Mouse (Mus musculus) hindbrain, embryonic 13.5 days (tissue): ENCODE measurements around the gene Rab3ip. TPM values are rescaled to one million over a fixed set of nuclear protein-coding genes. Genes with fewer than 3 reads are reported as not detected.

Experiments
- ATAC-seq: fragments of 200-750 bp; cut with Nextera tagmentation; 2 replicates; pipeline ENCODE4 v1.8.0; 2017; ENCODE audit warnings: moderate TSS enrichment; ENCODE audit not compliant: low FRiP score
- H3K27ac ChIP-seq: fragments of 300-500 bp; sonication (generic); 2 replicates; pipeline ENCODE4 v1.5.1; 2015; ENCODE audit warnings: inconsistent platforms, mild to moderate bottlenecking, moderate library complexity
- H3K27me3 ChIP-seq: fragments of 300-500 bp; sonication (generic); 2 replicates; pipeline ENCODE4 v1.6.1; 2015; ENCODE audit warnings: mild to moderate bottlenecking, inconsistent platforms
- H3K36me3 ChIP-seq: fragments of 300-500 bp; sonication (generic); 2 replicates; pipeline ENCODE4 v1.6.1; 2015; ENCODE audit warnings: mild to moderate bottlenecking, inconsistent platforms
- H3K4me1 ChIP-seq: fragments of 300-500 bp; sonication (generic); replicated peaks from 2 replicates; pipeline ENCODE4 v1.6.1; 2015; ENCODE audit warnings: inconsistent platforms
- H3K4me2 ChIP-seq: fragments of 300-500 bp; sonication (generic); 2 replicates; pipeline ENCODE4 v1.6.1; 2015; ENCODE audit warnings: inconsistent platforms, mild to moderate bottlenecking, moderate library complexity
- H3K4me3 ChIP-seq: fragments of 300-500 bp; sonication (generic); 2 replicates; pipeline ENCODE4 v1.5.1; 2015; ENCODE audit warnings: mild to moderate bottlenecking, inconsistent platforms
- H3K9ac ChIP-seq: fragments of 300-500 bp; sonication (generic); 2 replicates; pipeline ENCODE4 v1.6.1; 2015; ENCODE audit warnings: mild to moderate bottlenecking, inconsistent platforms
- H3K9me3 ChIP-seq: fragments of 300-500 bp; sonication (generic); 2 replicates; pipeline ENCODE4 v1.6.1; 2016; ENCODE audit warnings: inconsistent platforms
- WGBS: fragments of 180-500 bp; shearing (Covaris S2); methylation state at CpG from one replicate; pipeline ENCODE4 v1.1.7; 2015; 5-methylcytosine and 5-hydroxymethylcytosine counted together
- polyA plus RNA-seq: library from polyadenylated mRNA; unstranded; fragments of >200 nt; fragmentation: Nextera tagmentation; extraction: Ambion mirVana; gene quantifications from 2 replicates; pipeline ENCODE4 v1.2.1, GENCODE M21; 2015

Rab3ip gene
- 46.1 and 49.7 TPM in 2 replicates for polyA plus RNA-seq

DNA sequence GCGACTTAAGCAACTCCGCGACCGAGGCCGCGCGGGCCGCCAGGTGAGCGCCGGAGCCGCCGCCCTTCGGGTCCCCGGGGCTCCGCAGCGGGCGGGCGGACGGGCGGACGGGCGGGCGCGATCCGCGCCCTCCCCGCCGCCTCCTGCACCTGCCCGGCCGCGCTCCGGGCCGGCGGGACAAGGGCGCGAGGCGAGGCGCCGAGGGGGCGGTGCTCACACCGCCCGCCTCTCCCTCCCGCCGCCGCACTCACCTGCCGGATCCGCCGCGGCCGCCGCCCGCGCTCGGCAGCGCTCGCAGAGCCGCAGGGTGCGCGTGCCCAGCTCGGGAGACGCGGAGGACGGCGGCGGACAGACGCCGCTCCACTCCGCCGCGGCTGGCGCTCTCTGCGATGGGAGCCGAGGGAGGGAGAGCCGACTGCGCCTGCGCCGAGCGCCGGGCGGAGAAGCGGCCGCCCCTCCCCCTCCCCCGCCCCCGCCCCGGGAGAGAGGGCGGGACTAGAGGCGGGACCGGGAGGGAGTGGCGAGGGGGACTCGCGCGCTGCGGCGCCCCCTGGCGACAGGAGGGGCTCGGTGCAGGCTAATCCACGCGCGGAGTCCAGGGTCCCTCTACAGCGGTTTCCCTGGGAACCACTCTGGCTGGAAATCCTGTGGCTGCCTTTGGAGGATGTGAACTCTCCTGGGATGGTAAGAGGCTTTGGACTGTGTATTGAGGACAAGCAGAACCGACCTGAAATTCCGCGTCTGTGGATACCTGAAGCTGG, at the start of gene Rab3ip:
TSS of gene Rab3ip (minus strand) at position 761 of the 761 bp plus-strand sequence.
- no peaks in the 10 kb centered on the region for H3K27me3 ChIP-seq
- peak within 1 kb of the TSS; percentile 79 for H3K4me2 ChIP-seq
- peak within 1 kb of the TSS; percentile 85 for H3K9ac ChIP-seq
- H3K36me3 ChIP-seq = no peaks in the 10 kb centered on the region
- peak within 1 kb of the TSS; percentile 78 for H3K4me3 ChIP-seq
- peak; percentile 94 for ATAC-seq
- no peaks in the 10 kb centered on the region for H3K9me3 ChIP-seq
- H3K4me1 ChIP-seq = peaks cover 23% of the 10 kb centered on the region
- 0% methylated on average over 50 of the region's 103 CpGs for whole genome bisulfite sequencing
- H3K27ac ChIP-seq = peak within 1 kb of the TSS; percentile 92

DNA sequence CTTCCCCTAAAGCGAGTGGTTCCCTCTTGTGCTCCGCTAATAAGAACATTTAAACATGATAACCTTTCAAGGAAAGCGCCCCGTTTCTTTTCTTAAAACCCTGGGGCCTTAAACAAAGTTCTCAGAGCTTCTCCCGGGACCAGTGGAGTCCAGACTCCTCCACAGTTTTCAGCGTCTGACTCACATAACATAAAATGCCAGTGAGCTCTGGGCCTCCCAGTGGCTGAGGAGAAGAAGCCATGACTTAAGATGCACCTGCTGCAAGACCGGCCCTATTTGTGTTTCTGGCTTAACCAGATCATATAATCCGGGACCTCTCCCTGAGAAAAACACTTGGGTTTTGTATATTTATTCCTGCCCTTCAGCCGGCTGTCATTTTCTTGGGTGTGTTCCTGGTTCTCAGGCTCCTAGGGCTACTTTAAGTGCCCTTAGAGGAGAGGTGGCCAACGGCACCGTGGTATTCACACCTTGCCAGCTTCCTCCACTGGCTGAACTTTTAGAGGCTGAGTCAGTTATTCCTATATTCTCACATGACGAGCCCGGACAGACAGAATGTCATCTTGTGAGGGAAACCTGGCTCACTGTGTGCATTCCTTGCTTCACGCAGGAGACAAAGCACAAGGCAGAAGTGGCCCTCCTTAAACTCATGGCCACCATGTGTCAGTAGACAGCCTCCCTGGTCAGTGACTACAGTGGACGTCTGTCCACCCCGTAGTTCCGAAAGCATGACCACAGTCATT, 48.3 kb upstream of the Rab3ip start:
- Histone ChIP-seq H3K36me3 (no peaks in the 10 kb centered on the region), H3K4me1 (0 out of 2 replicates have a peak, but pooled peaks cover 3% of the 10 kb centered on the region), H3K9me3 (no peaks in the 10 kb centered on the region), H3K4me2 (no peak overlapping the region), H3K4me3 (no peak overlapping the region), H3K9ac (no peak overlapping the region), H3K27ac (no peak overlapping the region), H3K27me3 (no peaks in the 10 kb centered on the region)
- 88% methylated on average over 17 of the region's 17 CpGs for WGBS
- ATAC-seq = no peak

DNA sequence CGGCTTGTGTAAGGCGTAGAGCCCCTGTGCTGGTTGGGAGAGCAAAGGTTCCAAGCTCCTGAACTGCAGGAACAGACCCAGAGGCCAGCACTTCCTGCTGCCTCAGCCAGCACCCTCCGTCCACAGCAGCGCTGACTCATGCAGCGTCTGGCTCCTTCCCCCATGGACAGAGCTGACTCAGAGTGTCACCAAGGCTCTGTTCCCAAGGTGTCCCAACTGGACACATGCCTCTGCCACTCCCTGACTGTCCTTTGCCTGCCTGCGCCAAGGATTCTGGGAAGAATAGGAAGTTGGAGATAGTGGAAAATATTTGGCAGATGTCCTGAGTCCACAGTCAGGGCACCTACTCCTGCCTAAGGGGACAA, 45.6 kb upstream of the Rab3ip start:
- H3K27me3 ChIP-seq = no peaks in the 10 kb centered on the region
- no peak for ATAC-seq
- no peaks in the 10 kb centered on the region for H3K36me3 ChIP-seq
- H3K9ac ChIP-seq = no peak overlapping the region
- no peak overlapping the region for H3K4me2 ChIP-seq
- no peak overlapping the region for H3K27ac ChIP-seq
- H3K9me3 ChIP-seq = no peaks in the 10 kb centered on the region
- no peak overlapping the region for H3K4me3 ChIP-seq
- 75% methylated on average over 6 of the region's 6 CpGs for WGBS
- 0 out of 2 replicates have a peak, but pooled peaks cover 3% of the 10 kb centered on the region for H3K4me1 ChIP-seq

DNA sequence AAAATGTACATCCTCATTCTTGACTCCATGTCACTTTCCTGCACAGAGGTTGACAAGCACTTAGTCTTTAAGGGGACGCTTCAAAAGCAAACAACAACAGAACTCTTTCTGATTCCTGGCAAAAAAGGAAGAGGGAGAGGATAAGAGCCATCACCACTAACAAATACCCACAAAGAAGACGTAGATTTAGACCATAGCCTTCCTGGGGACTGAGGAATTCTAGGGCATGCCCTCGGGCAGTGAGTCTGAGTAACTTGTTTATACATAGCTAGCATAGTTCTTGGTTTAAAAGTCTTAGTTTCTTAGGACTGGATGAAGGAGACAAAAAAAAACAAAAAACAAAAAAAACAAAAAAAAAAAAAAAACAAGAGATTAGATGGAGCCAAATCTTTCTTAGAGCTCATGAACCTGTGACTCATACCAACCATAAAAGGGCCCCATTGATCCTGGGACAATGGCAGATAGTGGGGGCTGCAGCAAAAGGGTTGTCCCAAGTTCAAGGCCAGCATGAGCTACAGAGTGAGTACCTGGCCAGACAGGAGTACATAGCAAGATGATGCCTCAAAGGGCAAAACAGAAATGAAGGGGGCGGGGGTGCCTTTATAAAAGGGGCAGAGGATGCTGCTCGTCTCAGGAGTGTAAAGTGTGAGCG, 45.1 kb upstream of the Rab3ip start:
- no peak overlapping the region for H3K4me3 ChIP-seq
- H3K9ac ChIP-seq = no peak overlapping the region
- H3K27me3 ChIP-seq = no peaks in the 10 kb centered on the region
- no peak overlapping the region for H3K4me2 ChIP-seq
- H3K27ac ChIP-seq = no peak overlapping the region
- no peaks in the 10 kb centered on the region for H3K9me3 ChIP-seq
- H3K36me3 ChIP-seq = no peaks in the 10 kb centered on the region
- ATAC-seq = no peak
- H3K4me1 ChIP-seq = 0 out of 2 replicates have a peak, but pooled peaks cover 3% of the 10 kb centered on the region
- WGBS = 74% methylated on average over 6 of the region's 6 CpGs

DNA sequence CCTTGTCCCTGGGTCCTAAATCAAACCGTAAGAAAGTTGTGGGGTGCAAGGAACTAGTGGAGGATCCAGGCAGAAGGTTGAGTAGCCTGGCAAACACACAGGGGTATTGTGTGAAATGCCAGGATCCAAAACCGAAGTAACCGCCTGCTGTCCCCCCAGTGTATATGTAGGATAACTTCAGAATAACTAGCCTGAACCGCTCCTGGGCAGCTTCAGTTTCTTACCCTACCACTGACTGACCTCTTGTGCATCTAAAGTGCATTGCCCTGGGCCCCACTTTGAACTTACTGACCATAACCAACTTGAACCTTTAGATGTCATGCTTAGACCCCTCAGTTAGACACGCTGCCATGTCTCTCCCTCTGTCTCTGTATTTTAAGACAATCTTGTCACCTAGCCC, 44.6 kb upstream of the Rab3ip start:
- Histone ChIP-seq H3K4me3 (no peak overlapping the region), H3K27me3 (no peaks in the 10 kb centered on the region), H3K9ac (no peak overlapping the region), H3K36me3 (no peaks in the 10 kb centered on the region), H3K4me2 (no peak overlapping the region), H3K27ac (no peak overlapping the region), H3K4me1 (0 out of 2 replicates have a peak, but pooled peaks cover 3% of the 10 kb centered on the region), H3K9me3 (no peaks in the 10 kb centered on the region)
- WGBS = 84% methylated on average over 5 of the region's 5 CpGs
- ATAC-seq = no peak

DNA sequence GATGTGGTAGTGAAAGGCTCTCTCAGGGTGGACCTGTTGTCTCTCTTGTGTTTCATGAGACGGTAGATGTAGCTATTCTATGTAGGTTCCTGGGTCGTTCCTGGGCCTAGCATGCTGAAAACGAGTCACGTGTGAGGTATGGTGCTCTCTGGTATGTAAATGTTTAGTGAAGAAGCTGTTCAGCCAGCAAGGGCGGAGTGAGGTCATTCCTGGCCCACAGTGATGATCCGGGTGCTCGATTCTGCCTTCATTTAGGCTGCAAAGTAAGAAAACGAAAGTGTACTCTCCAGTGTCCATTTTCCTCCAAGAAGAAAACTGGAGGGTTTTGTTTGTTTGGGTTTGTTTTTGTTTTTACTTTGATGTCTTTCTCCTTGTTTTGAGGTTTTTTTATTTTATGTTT, 43.4 kb upstream of the Rab3ip start:
- H3K27me3 ChIP-seq = no peaks in the 10 kb centered on the region
- no peak overlapping the region for H3K4me3 ChIP-seq
- no peaks in the 10 kb centered on the region for H3K9me3 ChIP-seq
- H3K4me2 ChIP-seq = no peak overlapping the region
- no peak overlapping the region for H3K9ac ChIP-seq
- H3K4me1 ChIP-seq = 0 out of 2 replicates have a peak, but pooled peaks cover 3% of the 10 kb centered on the region
- no peak overlapping the region for H3K27ac ChIP-seq
- WGBS = 96% methylated on average over 8 of the region's 8 CpGs
- ATAC-seq = no peak
- no peaks in the 10 kb centered on the region for H3K36me3 ChIP-seq

DNA sequence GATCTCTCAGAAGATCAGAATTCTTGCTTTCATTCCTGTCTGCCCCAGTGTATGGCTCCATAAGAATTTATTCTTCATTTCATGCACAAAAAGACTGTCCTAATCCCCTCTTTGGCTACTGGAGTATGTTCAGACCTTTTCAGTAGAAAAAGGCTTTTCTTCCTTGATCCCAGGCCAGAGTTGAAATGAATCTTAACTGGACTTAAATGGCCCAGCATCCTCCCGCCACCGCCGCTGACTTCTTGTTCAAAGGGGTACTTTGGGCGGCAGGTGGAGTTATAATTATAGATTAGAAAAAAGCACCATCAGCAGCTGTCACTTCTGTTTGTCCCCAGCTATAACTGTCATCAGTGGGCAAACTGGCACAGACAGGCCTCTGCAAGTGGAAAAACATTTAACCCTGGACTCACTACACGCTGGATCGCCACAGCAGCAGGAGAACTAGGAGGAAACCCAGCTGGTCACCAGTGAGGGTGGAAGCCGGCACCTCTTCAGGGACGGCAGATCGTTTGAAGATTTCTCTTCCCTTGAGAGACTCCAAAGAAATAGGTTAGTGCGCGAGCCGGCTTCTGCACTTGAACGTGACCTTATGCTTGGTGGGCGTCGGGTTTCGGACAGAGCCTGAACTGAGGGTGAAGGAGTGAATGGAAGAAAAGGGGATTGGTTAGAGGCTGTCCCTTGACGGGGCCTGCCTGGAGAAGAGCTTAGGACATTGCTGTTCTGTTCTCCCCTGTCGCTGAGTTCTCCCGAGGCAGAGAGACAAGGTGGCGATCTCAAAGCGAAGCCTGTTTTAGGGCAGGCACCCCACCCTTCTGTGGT, 35.9 kb upstream of the Rab3ip start, which contains the start of gene Best3:
TSS of gene Best3 (plus strand) at position 51 of the 819 bp plus-strand sequence.
- Histone ChIP-seq H3K9me3 (no peaks in the 10 kb centered on the region), H3K36me3 (no peaks in the 10 kb centered on the region), H3K4me3 (no peak within 1 kb of the TSS), H3K27me3 (no peaks in the 10 kb centered on the region), H3K27ac (0 out of 2 replicates have a peak within 1 kb of the TSS, but pooled peaks have one; percentile 8), H3K9ac (no peak within 1 kb of the TSS; the same call in 1 of the 2 replicates), H3K4me2 (0 out of 2 replicates have a peak within 1 kb of the TSS, but pooled peaks have one; percentile 6), H3K4me1 (peaks cover 24% of the 10 kb centered on the region)
- WGBS = 45% methylated on average over 21 of the region's 21 CpGs
- no peak for ATAC-seq

DNA sequence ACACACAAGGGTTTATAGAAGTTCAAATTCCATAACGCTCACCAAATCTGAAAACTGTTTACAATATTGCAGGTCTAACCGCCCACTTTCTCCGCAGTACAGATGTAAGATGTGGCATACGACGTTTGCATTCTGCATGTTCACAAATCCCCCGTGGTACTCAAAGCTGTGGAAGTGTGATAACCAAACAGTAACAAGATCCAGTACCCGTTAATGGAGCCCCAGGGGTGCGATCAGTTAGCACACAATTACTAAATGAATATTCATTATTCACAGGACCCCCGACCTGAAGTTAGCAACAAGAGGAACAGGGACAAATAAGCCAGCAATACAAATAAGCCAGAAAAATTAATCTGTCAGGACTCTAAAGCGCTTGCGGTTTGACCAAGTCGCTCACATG, 34.3 kb upstream of the Rab3ip start:
- H3K9me3 ChIP-seq = no peaks in the 10 kb centered on the region
- no peak for ATAC-seq
- H3K4me3 ChIP-seq = no peak overlapping the region
- no peaks in the 10 kb centered on the region for H3K36me3 ChIP-seq
- no peak overlapping the region for H3K27ac ChIP-seq
- 50% methylated on average over 12 of the region's 12 CpGs for WGBS
- no peak overlapping the region for H3K9ac ChIP-seq
- peaks cover 24% of the 10 kb centered on the region for H3K4me1 ChIP-seq
- no peaks in the 10 kb centered on the region for H3K27me3 ChIP-seq
- no peak overlapping the region for H3K4me2 ChIP-seq

DNA sequence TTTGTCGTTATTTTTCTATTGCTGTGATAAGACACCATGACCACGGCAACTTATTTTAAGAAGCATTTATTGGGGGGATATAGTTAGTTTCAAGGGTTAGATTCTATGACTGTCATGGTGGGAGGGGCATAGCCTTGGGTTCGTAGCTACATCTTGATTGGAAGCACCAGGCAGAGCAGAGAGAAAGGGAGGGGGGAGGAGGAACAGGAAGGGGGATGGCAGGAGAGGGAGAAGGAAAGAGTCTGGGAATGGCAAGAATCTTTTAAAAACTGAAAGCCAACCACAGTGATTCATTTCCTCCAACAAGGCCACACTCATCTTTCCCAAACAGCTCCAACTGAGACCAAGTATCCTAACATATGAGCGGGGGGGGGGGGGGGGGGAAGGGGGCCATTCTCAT, 32.0 kb upstream of the Rab3ip start:
- Histone ChIP-seq H3K27ac (no peak overlapping the region), H3K9me3 (no peaks in the 10 kb centered on the region), H3K4me1 (peaks cover 22% of the 10 kb centered on the region), H3K4me3 (no peak overlapping the region), H3K27me3 (no peaks in the 10 kb centered on the region), H3K36me3 (no peaks in the 10 kb centered on the region), H3K4me2 (no peak overlapping the region), H3K9ac (no peak overlapping the region)
- no peak for ATAC-seq
- 70% methylated on average over 4 of the region's 4 CpGs for WGBS

DNA sequence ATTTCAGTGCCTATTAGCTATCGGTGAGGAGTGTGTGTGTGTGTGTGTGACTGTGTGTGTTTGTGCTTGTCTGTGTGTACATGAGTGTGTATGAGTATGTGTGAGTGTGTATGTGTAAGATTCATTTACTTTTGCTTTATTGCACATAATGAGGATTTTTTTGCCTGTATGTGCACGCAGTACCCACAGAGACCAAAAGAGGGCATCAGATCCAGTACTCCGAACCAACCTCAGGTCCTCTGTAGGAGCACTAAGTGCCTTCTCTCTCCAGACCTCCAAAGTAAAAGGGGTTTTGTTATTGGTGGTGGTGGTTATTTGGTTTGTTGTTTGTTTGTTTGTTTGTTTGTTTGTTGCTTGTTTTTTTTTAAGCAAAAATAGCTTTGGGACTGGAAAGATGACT, 30.3 kb upstream of the Rab3ip start:
- Histone ChIP-seq H3K4me2 (no peak overlapping the region), H3K36me3 (no peaks in the 10 kb centered on the region), H3K4me3 (no peak overlapping the region), H3K27ac (no peak overlapping the region), H3K9ac (no peak overlapping the region), H3K27me3 (no peaks in the 10 kb centered on the region), H3K9me3 (no peaks in the 10 kb centered on the region), H3K4me1 (peaks cover 7% of the 10 kb centered on the region; the same call in 1 of the 2 replicates)
- ATAC-seq = no peak
- 87% methylated on average over 3 of the region's 3 CpGs for WGBS

DNA sequence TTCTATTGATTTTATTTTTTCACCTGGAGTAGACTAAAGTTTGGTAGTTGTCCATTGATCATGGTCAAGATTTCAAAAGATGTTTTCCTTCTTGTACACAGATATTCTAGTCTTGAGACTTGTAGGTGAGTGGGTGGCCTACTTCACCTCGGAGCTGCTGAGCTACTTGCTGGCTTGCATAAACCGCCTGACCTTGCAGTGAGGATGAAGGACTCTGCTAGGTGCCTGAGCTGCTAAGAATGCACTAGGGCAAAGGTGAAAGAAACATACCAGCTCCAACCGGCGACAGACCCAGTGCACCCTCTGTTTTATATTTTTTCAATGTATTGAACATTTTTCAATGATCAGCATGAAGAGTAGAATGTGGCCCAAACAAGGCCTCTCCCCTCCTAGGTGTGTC, 29.7 kb upstream of the Rab3ip start:
- no peak overlapping the region for H3K4me3 ChIP-seq
- H3K9me3 ChIP-seq = no peaks in the 10 kb centered on the region
- H3K4me2 ChIP-seq = no peak overlapping the region
- no peak overlapping the region for H3K9ac ChIP-seq
- H3K27ac ChIP-seq = no peak overlapping the region
- H3K27me3 ChIP-seq = no peaks in the 10 kb centered on the region
- no peaks in the 10 kb centered on the region for H3K36me3 ChIP-seq
- ATAC-seq = no peak
- peaks cover 7% of the 10 kb centered on the region; the same call in 1 of the 2 replicates for H3K4me1 ChIP-seq
- WGBS = 85% methylated on average over 4 of the region's 4 CpGs
